Mouse (Mus musculus): ENCODE results near the gene Brd4.

Gene Brd4

DNA sequence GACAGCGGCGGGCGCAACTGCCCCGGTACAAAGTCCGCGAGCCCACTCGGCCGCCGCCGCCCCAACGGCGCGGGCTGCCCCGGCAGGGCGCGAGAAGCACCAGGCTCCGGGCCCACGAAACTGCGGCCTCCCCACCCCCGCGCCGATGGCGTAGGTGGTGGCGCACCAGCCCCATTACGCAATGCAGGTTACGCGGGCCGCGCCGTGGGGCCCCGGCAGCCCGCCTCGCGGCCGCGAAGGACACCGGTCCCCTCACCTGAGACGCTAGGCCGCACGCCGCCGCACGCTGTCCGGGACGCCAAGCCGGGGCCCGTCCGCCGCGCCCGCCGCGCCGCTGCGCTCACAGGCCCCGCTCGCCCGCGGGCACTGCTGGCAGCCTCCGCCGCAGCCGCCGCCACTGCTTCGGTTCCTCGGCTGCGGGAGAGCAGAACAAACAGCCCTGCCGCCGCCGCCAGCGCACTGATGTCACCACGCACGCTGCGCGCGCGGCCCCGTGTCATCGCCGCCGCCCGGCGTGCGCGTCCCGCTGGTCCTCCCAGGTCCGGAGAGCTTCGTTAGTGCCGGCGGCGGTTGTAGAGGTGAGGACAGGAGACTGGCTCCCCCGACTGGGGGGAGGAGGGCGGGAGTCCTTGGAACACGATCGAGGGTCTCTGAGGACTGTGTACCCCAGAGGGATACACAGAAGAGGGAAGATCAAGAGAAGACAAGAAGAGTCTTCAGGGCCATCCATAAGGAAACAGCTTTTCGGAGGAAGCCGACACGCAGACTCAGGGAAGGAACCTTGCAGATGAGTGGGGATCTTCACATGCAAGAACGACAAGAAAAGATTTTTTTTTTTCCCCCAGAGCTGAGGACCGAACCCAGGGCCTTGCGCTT, at the start of gene Brd4:
Brd4 (minus strand) TSS at position 461 of the 876 bp plus-strand sequence.
- DNase-seq (ENCODE audit: extremely low read depth, insufficient read length, low spot score) = peak; percentile 96

DNA sequence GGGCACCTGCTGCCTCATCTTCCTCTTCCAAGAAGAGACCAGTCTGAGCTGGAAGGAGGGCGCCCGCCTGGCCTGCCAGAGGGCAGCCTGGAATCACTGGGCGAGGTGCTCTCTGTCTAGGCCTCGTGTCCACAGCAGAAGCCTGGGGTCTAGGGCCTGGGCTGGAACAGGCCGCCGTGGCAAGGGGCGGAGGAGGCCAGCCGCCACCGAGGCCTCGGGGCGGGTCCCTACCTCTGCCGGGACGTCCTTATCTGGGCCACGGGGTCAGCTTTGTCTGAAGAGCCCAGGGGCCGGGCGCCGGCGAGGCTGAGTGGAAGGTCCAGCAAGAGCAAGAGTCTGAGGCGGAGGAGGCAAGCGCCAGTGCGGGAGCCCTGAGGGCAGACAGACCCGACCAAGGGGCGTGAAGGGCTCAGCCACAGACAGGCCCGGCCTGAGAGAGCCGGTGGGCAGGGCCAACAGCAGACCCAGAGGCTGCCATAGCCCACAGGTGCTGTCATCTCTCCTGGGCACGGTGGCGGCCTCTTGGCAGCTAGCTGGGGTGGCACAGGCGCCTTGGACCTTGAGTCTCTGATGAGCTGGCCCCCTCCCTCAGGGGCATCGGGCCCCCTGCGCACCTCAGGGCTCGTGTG, 49.3 kb upstream of the Brd4 start:
- DNase-seq (ENCODE audit: extremely low read depth, insufficient read length, low spot score) = no peak

DNA sequence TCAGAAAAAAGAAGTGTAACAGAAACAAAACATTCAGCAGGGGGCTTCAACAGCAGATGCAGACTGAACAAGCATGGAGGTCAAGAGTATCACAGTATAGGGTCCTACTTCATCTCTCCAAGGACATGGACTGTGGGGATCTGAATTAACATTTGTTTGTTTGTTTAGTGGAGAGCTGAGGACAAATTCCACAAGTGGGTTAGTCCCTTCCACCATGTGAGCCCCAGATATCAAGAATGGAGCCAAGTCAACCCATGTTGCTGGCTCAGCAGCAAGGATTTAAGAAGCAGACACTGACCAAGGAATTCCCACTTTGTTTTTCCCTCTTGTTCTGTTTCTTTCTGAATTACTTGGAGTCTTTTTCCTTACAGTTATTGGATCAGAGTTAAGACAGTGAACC, 43.0 kb upstream of the Brd4 start:
- DNase-seq (ENCODE audit: extremely low read depth, insufficient read length, low spot score) = no peak

DNA sequence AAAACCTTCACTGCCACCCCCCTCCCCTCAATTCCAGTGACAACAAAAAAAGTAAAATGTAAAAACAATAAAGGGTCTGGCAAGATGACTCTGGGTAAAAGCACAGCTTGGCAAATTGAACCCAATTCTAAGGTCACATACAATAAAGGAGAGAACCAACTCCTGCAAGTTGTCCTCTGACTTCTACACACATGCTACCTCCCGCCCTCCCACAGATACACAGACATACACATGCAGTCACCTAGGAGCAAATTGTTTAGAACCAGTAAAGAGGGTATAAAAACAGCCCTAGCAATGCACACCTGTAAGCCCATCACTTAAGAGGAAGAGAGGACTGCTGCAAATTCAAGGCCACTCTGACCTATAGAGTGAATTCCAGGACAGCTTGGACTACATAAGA, 38.3 kb upstream of the Brd4 start:
- no peak for DNase-seq (ENCODE audit: extremely low read depth, insufficient read length, low spot score)

DNA sequence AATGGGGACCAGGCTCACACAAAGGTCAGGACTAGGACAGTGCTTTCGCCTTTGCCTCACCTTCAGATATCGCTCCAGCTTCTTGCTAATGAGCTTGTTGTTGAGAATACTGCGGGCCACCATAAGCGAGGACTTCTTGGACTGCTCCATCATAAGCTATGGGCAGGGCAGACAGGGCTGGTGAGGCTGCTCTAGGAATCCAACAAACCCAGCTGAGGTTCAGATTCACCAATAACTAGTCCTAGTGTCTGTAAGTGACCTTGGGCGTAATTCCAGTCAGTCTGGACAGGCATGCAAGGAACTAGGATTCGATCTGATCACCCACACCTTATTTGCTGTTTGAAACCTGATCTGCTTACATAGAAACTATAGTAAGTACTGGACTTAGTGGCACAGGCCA, 37.3 kb upstream of the Brd4 start:
- DNase-seq (ENCODE audit: extremely low read depth, insufficient read length, low spot score) = no peak

DNA sequence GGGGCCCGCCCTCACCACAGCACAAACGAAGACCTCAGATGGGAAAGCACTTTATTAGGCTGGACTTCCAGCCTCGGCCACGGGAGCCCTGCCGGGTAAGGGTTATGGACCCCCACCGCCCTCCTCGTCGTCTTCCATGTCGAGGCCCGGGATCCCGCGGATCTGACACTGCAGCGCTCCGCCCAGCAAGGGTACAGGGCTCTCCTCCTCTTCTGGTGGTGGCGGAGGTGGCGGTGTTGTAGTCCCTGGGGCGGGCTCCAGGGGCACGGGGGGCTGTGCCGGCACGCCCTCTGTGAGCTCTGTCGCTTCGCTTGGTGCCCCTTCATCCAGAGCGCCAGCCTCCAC, 36.8 kb upstream of the Brd4 start:
- DNase-seq (ENCODE audit: extremely low read depth, insufficient read length, low spot score) = no peak

DNA sequence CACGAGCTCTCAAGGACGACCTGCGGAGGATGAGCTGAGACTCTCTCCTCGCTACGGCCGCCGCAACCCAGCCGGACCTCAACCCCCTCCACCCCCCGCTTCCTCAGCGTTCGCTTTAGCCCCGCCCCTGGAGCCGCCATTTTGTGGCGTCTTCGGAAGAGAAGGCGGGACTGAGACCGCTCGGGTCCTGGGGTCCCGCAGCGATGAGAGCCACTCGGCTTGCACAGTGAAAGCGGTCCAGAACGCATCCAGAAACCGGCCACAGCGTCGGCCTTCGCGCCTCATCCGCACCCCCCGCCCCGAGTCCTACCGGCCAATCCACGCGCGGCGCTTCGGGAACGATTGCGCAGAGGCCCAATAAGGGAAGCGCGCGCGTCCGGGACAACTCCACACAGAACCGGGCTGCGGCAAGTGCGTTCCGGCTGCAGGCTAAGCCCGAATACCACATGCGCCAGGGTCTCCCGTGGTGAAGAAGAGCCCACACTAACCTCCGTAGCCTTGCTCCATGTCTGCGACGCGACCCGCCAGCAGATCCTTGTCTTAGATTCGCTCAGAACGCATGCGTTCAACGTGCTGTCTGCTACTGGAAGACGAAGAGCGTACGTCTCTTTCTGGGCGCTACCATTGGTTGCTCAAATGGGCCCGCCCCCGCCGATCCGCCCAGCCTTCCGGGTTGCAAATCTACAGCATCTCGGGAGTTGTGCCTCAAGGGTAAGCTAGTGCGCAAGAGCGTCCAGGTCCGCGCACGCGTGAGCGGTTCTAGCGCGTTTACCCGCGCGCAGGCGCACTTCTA, 36.3 kb upstream of the Brd4 start, which contains the start of gene Akap8:
Akap8 (minus strand) TSS at position 642 of the 793 bp plus-strand sequence.
- peak; percentile 100 for DNase-seq (ENCODE audit: extremely low read depth, insufficient read length, low spot score)

DNA sequence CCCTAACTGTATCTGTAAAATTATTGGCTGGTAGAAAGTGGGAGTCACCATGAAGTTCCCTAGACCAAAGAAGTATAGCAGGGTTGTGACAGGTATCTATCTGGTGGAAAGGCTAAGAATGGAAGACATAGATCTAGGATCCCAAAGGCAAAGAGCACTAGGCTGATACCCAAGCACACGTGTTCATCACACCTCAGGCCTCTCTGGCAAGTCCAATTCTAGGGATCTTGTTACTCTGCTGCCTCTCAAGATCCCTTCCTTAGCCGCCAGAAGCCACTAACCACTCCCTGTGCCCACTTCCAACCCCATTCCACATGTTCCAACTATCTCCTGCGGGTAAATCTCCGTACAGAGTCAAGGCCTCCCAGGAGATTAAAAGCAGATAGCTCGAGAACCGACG, 35.4 kb upstream of the Brd4 start:
- no peak for DNase-seq (ENCODE audit: extremely low read depth, insufficient read length, low spot score)

DNA sequence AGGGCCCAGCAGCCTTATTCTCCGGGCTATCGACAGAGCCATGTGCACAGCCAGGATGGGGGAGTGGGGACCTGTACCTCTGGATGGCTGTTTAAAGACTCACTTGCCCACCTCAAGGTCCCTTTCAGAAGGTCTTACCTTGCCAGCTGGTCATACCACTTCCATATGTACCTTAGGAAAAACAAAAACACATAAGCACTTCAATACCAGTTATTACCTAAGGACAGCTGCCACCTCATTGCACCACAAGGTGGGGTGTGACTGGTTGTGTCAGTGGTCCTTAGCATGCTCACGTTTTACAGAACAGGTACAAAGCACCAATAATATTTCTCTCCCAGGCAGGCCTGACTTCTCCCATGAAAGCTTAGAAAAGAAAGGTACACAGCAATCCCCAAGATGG, 33.2 kb upstream of the Brd4 start:
- no peak for DNase-seq (ENCODE audit: extremely low read depth, insufficient read length, low spot score)

DNA sequence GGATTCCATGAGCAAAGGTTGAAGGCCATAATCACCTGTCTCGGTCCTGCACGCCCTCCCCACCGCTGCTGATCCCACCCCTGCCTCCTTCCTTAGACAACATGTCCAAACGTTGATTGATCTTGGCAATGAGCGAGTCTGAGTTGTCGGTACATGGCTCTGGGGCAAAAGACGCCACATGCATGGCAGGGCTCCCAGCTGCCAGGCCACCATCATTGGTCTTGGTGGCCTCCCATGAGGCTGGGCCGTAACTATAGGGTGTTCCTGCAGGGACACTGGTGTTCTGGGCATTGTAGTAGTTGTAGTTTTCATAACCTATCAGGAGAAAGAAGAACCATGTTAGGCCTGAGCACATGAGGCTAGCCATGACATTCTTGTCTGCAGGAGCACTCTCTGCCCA, 32.5 kb upstream of the Brd4 start:
- DNase-seq (ENCODE audit: extremely low read depth, insufficient read length, low spot score) = no peak

DNA sequence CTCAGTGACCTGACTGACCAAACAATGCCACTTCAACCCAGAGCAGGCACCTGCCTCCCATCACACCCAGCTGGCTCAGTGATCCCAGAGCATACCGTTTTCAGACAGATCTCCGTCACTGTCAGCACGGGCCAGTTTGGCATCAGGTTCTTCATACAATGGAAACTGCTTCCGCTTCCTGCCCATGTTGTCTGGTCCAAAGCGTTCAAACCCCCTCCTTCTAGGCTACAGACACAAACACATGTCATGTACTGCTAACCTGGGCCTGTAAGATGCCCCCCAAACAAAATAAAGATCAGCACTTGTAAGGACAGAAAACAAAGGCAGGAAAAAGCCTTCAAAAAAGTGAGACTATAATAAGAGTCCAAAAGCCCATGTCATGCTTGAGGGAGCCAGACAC, 31.0 kb upstream of the Brd4 start:
- DNase-seq (ENCODE audit: extremely low read depth, insufficient read length, low spot score) = no peak

DNA sequence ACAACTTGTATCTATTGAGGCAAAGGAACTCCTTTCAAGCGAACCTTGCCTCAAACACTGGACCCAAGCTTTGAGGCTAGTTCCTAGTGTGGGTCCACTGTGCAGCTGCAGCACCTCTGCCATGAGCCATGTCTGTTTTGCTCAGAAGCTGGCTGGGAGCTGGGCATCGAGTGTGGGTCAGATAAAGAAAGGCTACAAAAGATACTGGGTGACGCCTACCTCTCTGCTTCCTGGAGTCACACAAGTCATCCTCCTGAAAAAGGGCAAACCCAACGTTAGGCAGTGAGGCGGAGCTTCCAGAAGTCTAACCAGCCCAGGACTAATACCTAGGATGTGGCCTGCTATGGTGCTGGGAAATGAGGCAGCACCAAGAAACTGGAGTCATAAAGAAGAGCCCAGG, 29.4 kb upstream of the Brd4 start:
- no peak for DNase-seq (ENCODE audit: extremely low read depth, insufficient read length, low spot score)

DNA sequence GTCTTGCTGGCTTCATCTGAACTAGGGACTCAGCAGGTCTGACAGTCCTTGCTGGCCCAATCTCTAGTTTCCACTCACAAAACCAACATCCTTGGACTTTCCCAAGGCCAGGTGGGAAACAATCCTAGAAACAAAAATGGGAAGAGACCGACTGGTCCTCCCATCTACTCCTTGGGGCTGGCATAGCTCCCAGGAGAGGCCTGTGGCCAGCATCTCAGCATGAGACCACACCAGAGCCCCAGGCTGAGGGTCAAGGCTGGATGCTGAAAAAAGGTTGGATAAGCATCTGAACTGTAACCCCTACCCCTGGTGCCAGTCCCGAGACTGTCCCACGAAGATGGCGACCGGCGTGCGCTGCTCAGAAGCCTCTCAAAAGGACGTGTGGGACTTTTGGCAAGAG, 28.3 kb upstream of the Brd4 start:
- DNase-seq (ENCODE audit: extremely low read depth, insufficient read length, low spot score) = no peak

DNA sequence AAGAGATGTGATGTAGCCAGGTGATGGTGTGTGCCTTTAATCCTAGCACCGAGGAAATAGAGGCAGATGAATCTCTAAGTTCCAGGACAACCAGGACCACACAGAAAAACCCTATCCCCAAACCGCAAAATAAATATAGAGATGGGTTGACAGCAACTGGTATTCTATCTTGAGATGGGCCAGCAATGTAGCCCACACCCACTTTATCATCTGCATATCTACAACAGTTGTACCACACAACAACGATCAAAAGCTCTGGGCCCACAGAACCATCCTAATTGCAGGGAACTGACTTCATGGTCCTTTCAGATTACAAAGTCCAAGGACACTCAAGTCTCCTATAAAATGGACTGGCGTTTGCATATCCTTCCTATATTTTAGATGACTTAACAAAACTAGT, 23.4 kb upstream of the Brd4 start:
- no peak for DNase-seq (ENCODE audit: extremely low read depth, insufficient read length, low spot score)

DNA sequence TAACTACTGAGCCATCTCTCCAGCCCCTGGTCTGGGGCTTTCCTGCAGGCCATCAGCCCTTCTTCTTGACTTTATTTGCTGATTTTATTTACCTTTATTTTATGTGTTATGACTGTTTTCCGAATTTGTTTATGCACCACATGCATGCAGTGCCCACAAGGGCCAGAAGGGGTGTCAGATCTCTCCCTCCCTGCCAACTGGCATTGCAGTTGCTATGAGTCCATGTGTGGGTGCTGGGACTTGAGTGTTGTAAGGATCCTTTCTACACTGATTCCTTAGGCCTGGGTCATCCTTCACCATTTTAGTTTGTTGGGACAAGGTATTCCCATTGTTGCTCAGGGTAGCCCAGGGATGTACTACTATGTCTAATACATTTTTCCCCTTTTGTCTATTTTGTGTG, 13.6 kb upstream of the Brd4 start:
- no peak for DNase-seq (ENCODE audit: extremely low read depth, insufficient read length, low spot score)

DNA sequence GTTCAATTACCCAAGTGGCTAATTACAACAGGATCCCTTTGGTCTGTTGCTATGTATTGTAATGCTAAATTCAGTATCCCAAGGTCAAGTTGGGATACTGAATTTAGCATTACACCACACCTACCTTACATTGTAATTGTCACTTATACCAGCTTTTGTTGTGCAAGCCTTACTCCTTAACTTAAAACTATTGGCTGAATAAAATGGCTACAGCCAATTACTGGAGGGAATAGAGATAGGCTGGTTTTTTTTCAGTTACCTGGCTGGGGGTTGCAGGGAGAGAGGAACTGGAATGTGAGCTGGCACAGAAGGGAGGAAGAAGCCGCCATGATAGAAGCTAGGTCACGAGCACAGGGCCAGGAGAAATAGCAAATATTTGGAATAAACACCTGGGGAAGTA, 11.4 kb upstream of the Brd4 start:
- no peak for DNase-seq (ENCODE audit: extremely low read depth, insufficient read length, low spot score)

DNA sequence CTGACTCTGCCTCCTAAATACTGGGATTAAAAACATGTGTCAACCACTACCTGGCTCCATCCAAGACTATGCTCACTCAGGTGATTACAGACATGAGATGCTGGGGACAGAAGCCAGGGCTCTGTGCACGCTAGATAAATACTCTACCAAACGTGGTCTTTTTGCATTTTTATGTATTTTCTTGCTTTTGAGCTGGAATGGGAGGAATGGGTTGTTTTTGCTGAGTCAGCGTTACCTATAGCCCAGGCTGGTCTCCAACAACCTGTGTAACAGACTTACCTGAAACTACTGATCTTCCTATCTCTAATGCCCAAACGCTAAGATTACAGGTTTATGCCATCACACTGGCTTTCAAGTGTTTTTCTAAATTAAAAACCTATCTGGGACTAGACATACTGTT, 10.6 kb upstream of the Brd4 start:
- no peak for DNase-seq (ENCODE audit: extremely low read depth, insufficient read length, low spot score)

DNA sequence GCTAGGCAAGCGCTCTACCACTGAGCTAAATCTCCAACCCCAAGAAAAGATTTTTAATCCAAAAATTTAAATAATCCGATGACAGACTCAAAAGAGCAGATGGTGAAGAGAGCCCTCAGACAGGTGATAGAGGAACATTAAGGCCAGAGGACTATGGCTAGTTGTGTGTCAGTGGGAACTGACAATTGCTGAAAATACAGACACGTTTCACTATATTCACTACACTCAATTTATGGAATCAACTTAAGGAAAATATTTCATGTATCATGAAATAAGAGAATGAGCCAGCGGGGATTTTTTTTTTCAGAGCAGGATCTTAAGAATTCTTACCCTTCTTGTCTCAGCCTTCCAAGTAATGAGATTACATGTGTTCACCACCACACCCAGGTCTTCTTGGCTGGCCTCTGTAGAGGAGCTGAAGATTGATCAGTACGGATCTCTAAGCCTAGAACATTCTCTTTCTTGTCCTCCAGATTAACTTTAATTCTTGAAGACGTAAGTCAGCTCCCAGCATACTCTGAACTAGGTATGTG, 682 bp upstream of the Brd4 start:
- no peak for DNase-seq (ENCODE audit: extremely low read depth, insufficient read length, low spot score)

DNA sequence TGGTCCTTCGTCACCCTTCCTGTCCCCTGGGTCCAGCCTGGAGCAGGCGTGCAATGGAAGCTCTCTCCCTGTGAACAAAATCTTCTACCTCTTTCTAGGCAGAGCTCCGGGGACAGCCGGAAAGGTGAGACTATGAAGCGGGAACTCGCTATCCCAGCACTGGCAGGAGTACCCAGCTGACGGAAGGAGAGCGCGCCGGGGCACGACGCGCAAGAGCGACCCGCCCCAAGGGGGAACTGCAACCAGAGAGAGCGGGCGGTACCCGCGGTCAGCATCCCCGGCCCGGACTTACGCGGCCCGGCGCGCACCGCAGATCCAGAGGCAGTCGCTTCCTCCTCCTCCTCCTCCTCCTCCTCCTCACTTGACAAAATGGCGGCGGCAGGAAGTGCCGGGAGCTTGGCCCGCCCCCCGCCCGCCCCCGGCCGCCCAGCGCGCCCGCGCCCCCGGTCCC, 726 bp downstream of the Brd4 start:
- DNase-seq (ENCODE audit: extremely low read depth, insufficient read length, low spot score) = peak; percentile 81

DNA sequence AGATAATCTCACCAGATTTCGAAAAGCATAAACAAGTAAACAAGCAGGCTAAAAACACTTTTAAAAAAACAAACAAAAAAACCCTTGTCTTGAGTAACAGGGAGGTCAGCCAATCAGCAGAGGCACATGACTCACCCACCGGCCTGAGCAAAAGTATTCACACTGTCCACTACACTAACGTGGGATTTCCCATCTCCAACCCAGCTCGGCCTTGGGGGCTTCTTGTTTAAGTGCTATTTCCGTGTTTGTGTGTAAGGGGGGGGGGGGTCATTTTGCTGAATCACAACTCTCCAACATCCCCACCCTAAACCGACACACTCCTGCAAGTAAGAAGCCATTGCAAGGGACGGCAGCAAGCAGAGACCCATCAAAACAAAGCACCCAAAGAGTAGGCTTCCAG, 1.2 kb downstream of the Brd4 start:
- no peak for DNase-seq (ENCODE audit: extremely low read depth, insufficient read length, low spot score)

DNA sequence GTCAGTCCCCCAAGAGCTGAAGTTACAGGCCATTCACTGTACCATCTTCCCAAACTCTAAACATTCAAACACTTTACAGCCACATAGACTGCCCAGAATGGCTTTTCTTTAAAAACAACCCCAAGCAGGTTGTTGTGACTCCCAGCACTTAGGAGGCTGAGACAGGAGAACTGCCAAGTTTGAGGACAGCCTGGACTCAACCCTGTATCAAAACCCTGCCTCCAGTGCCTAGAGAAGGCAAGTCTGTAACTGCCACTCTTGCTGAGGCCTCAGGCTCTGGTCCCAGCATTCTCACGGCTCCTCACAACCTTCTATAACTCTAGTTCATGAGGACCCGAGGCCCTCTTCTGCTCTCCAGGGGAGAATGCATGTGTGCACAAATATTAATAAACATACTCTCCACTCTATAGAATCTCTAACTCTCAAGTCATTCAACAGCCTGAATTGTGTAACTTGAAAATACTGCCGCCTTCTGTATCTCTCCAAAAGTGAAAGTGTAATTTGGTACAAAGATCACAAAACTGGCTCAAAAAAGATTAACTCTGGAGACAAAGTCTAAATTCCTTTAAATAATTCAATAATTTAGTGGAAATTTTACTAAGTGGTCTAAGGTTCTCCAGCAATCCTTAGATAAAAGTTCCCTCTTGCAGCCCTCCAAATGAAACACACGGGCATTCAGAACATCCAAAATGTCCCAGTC, 2.8 kb downstream of the Brd4 start:
- no peak for DNase-seq (ENCODE audit: extremely low read depth, insufficient read length, low spot score)
